Mouse (Mus musculus) heart, adult 2 months (tissue): ENCODE measurements around the gene Ano1. TPM values are rescaled to one million over a fixed set of nuclear protein-coding genes. Genes with fewer than 3 reads are reported as not detected.
A peak's percentile ranks its signal among the peaks of the same experiment; 100 is the strongest.

Experiments used
- DNase-seq, 2 experiments: peaks; one replicate each; pipeline ENCODE4 v3.0.0; 2021
- H3K27ac ChIP-seq: fragments of 200-600 bp; 2 replicates; pipeline ENCODE4 v1.8.1; 2022
- H3K27me3 ChIP-seq: fragments of 200-500 bp; 2 replicates; pipeline ENCODE4 v1.6.1; 2012; ENCODE audit warnings: mild to moderate bottlenecking, low read length, inconsistent platforms, mixed read lengths; ENCODE audit not compliant: control insufficient read depth, insufficient read depth
- H3K36me3 ChIP-seq: fragments of 200-500 bp; 2 replicates; pipeline ENCODE4 v1.6.1; 2012; ENCODE audit warnings: low read length, inconsistent platforms; ENCODE audit not compliant: control insufficient read depth, insufficient read depth
- H3K4me1 ChIP-seq: fragments of 200-500 bp; 2 replicates; pipeline ENCODE4 v1.6.1; 2011; ENCODE audit warnings: low read length; ENCODE audit not compliant: control insufficient read depth, insufficient read depth
- H3K4me3 ChIP-seq: fragments of 200-600 bp; 2 replicates; pipeline ENCODE4 v1.8.1; 2022
- H3K79me2 ChIP-seq: fragments of 200-500 bp; replicated peaks from 2 replicates; pipeline ENCODE4 v1.6.1; 2012; ENCODE audit warnings: mild to moderate bottlenecking, inconsistent platforms, low read length, moderate library complexity, mixed read lengths; ENCODE audit not compliant: control insufficient read depth, insufficient read depth
- H3K9ac ChIP-seq: fragments of 200-500 bp; 2 replicates; pipeline ENCODE4 v1.6.1; 2012; ENCODE audit warnings: low read depth, mild to moderate bottlenecking, control low read depth, inconsistent platforms, low read length, mixed read lengths
- CTCF ChIP-seq: fragments of 200-600 bp; IDR thresholded peaks from 2 replicates; pipeline ENCODE4 v1.8.1; 2022; ENCODE audit warnings: antibody characterized with exemption, mild to moderate bottlenecking, moderate library complexity
- EP300 ChIP-seq: fragments of 200-500 bp; IDR thresholded peaks from 2 replicates; pipeline ENCODE4 v1.6.1; 2011; ENCODE audit warnings: low read depth, low read length, control low read depth; ENCODE audit not compliant: insufficient read depth
- POLR2A ChIP-seq: fragments of 200-500 bp; IDR thresholded peaks from 2 replicates; pipeline ENCODE4 v1.6.1; 2011; ENCODE audit warnings: mild to moderate bottlenecking, low read depth, low read length, control low read depth; ENCODE audit not compliant: insufficient read depth
- WGBS: fragments of 180-500 bp; shearing (Covaris S2); methylation state at CpG from one replicate; pipeline ENCODE4 v1.1.7; 2018; 5-methylcytosine and 5-hydroxymethylcytosine counted together
- intact Hi-C: fragments of 180-260 bp; cut with DNase I; formaldehyde crosslinking; loops from one replicate; pipeline ENCODE4 v1.15.1; 2025
- polyA plus RNA-seq: library from polyadenylated mRNA; depleted of rRNA; stranded (reverse); fragments of >200 nt; gene quantifications from 2 replicates; pipeline ENCODE4 v1.2.3, GENCODE M21; 2012
- total RNA-seq, 2 experiments: library from RNA; stranded (reverse); gene quantifications; 2 replicates each; pipeline ENCODE4 v1.2.3; 2021

Ano1 gene
- total and polyA plus RNA-seq, 3 experiments, result 11.1 to 12.5 (median 11.7) TPM

GRCm38 (mm10) chr7:144604291-144604690 lies 147.5 kb downstream of the Ano1 start:
- no peak overlapping the region for H3K27ac ChIP-seq
- 87% methylated on average over 2 of the region's 2 CpGs for WGBS
- H3K9ac ChIP-seq, result no peak overlapping the region
- intact Hi-C loops, result no loop called here
- H3K36me3 ChIP-seq, result no peaks in the 10 kb centered on the region
- TF ChIP-seq CTCF (no peak), EP300 (no peak), POLR2A (no peak)
- no peak overlapping the region for H3K4me3 ChIP-seq
- DNase-seq, result no peak
- no peaks in the 10 kb centered on the region for H3K4me1 ChIP-seq
- H3K27me3 ChIP-seq, result no peaks in the 10 kb centered on the region
- no peaks in the 10 kb centered on the region for H3K79me2 ChIP-seq

- no peak for DNase-seq
- Histone ChIP-seq H3K4me3 (no peak overlapping the region), H3K27ac (no peak overlapping the region), H3K27me3 (no peaks in the 10 kb centered on the region), H3K9ac (no peak overlapping the region), H3K79me2 (no peaks in the 10 kb centered on the region), H3K36me3 (no peaks in the 10 kb centered on the region), H3K4me1 (no peaks in the 10 kb centered on the region)
- intact Hi-C loops, result no loop called here
- no peak for TF ChIP-seq CTCF
- TF ChIP-seq EP300, result no peak
- TF ChIP-seq POLR2A, result no peak
- WGBS, result 73% methylated on average over 6 of the region's 6 CpGs
Observed at GRCm38 (mm10) chr7:144600333-144600900, 151.4 kb downstream of the Ano1 start.

GRCm38 (mm10) chr7:144589508-144589907 lies 162.3 kb downstream of the Ano1 start:
- no peaks in the 10 kb centered on the region for H3K79me2 ChIP-seq
- no peak for DNase-seq
- H3K36me3 ChIP-seq, result no peaks in the 10 kb centered on the region
- no peak overlapping the region for H3K9ac ChIP-seq
- no peaks in the 10 kb centered on the region for H3K4me1 ChIP-seq
- TF ChIP-seq EP300 (no peak), CTCF (0 out of 2 replicates have a peak, but pooled peaks have one; percentile 18), POLR2A (no peak)
- H3K27ac ChIP-seq, result no peak overlapping the region
- intact Hi-C loops, result no loop called here
- 75% methylated on average over 3 of the region's 3 CpGs for WGBS
- no peak overlapping the region for H3K4me3 ChIP-seq
- H3K27me3 ChIP-seq, result no peaks in the 10 kb centered on the region

DNA sequence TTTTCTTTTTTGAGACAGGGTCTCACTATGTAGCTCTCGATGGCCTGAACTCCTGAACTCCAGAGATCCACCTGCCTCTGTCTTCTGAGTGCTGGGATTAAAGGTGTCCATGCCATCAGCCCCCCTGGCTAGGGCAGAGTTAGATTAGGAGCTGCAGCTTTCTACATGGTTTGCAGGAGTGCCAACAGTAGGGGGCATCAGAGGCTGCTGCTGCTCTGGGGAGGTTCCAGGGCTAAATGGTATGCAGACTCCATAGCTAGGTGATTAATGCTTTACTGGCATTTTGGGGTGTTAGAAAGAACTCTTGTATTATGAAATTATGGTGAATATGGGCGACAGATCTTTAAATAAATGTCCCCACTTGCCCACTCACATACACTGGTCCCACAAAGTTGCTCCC lies 164.5 kb downstream of the Ano1 start:
- no peak overlapping the region for H3K4me3 ChIP-seq
- no peak overlapping the region for H3K9ac ChIP-seq
- no peaks in the 10 kb centered on the region for H3K36me3 ChIP-seq
- 19% methylated on average over 2 of the region's 2 CpGs for WGBS
- H3K27ac ChIP-seq, result no peak overlapping the region
- no peak for TF ChIP-seq POLR2A
- TF ChIP-seq EP300, result no peak
- TF ChIP-seq CTCF, result peak; percentile 72
- intact Hi-C loops, result no loop called here
- H3K4me1 ChIP-seq, result no peaks in the 10 kb centered on the region
- no peaks in the 10 kb centered on the region for H3K27me3 ChIP-seq
- no peaks in the 10 kb centered on the region for H3K79me2 ChIP-seq
- peak in 1 of 2 experiments; percentile 35 for DNase-seq

DNA sequence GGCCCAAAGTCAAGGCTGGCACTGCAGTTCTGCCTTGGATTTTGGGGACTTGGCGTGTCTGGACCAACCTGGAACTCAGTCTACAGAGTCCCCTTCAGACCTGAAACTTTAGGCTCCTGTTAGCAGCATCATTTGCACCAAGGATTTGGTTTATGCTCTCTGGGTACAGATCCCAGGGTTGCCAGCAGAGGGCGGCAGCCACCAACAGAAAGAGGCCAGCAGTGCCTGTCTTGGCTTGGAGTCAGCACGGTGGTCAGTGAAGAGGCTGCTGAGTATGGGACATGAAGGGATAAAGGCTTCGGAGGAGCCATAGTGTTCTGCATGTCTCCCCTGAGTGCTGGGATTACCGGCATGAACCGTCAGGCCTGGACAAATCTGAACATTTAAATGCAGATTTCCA lies 166.1 kb downstream of the Ano1 start:
- intact Hi-C loops, result loop anchor here (1.0 kb wide), 2 partner anchors 191 to 309 kb away; no protein-coding TSS in a partner anchor
- DNase-seq, result peak; percentile 39 to 74
- Histone ChIP-seq H3K4me1 (peaks cover 3% of the 10 kb centered on the region; the same call in 1 of the 2 replicates), H3K4me3 (no peak overlapping the region), H3K79me2 (no peaks in the 10 kb centered on the region), H3K9ac (no peak overlapping the region), H3K27ac (no peak overlapping the region), H3K27me3 (no peaks in the 10 kb centered on the region), H3K36me3 (no peaks in the 10 kb centered on the region)
- WGBS, result 20% methylated on average over 6 of the region's 6 CpGs
- TF ChIP-seq EP300 (peak; percentile 61; the same call in 1 of the 2 replicates), CTCF (peak; percentile 94), POLR2A (no peak)

GRCm38 (mm10) chr7:144583619-144584018 lies 168.2 kb downstream of the Ano1 start:
- TF ChIP-seq EP300 (no peak), POLR2A (no peak), CTCF (peak; percentile 63)
- no peak overlapping the region for H3K9ac ChIP-seq
- intact Hi-C loops, result loop anchor here (2.0 to 5.0 kb wide), 5 partner anchors 31 to 366 kb away; partner anchors contain the start of genes Cttn and Ppfia1
- H3K27me3 ChIP-seq, result no peaks in the 10 kb centered on the region
- WGBS, result 2% methylated on average over 4 of the region's 4 CpGs
- no peak overlapping the region for H3K27ac ChIP-seq
- H3K79me2 ChIP-seq, result no peaks in the 10 kb centered on the region
- H3K4me3 ChIP-seq, result no peak overlapping the region
- H3K4me1 ChIP-seq, result peaks cover 3% of the 10 kb centered on the region; the same call in 1 of the 2 replicates
- DNase-seq, result peak; percentile 32 to 53
- no peaks in the 10 kb centered on the region for H3K36me3 ChIP-seq
